ENCODE assay signal across 14 mouse cellular contexts in the genomic region with DNA sequence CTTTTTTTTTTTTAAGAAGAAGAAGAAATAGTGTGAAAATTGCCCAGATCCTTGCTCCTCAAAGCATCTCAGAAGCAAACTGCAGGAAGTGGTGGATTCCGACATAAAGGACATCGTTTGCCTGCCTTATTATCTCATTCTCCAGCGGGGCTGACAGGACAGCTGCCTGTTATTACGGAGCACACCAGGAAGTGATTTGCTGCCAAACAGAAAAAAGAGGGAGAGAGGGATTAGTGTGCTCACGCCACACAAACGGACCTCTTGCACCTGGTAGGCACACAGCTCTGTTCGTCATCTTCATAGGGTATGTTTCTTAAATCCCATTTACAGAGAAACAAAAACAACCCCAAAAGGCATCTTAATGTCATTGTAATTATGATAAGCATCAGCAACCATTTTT.
DNase-seq lines count a peak whose midpoint lies in the region; ATAC-seq lines count a peak whose summit lies in the region.
"Had no signal": no experiment of that assay in that cellular context is flagged by ENCODE, and none has a peak within 500 bp of the region (broad histone marks: within the 10 kb centered on the region; RNA-seq: fewer than 3 reads in every experiment).

No protein-coding gene starts in this region.

- peaks cover 84% of the 10 kb centered on the region for H3K27me3 ChIP-seq in hindbrain, embryonic 12.5 days
- peaks cover 100% of the 10 kb centered on the region for H3K27me3 ChIP-seq in hindbrain, embryonic 10.5 days (ENCODE audit: insufficient read depth, poor library complexity, severe bottlenecking)
- peaks cover 100% of the 10 kb centered on the region for H3K27me3 ChIP-seq in midbrain, embryonic 10.5 days (ENCODE audit: low read depth, poor library complexity, severe bottlenecking)
- peaks cover 64% of the 10 kb centered on the region for H3K27me3 ChIP-seq in midbrain, embryonic 16.5 days (ENCODE audit: control insufficient read depth, insufficient read depth, low read depth, low read length)
- H3K27me3 ChIP-seq in embryonic facial prominence, embryonic 13.5 days, result peaks cover 9% of the 10 kb centered on the region; the same call in 1 of the 2 replicates
- peaks cover 98% of the 10 kb centered on the region for H3K27me3 ChIP-seq in midbrain, embryonic 12.5 days

- H3K27ac ChIP-seq in hindbrain, embryonic 12.5 days, result no peak overlapping the region
- H3K27ac ChIP-seq in hindbrain, embryonic 10.5 days, result no peak overlapping the region
- H3K27ac ChIP-seq in midbrain, embryonic 10.5 days (replicated peaks), result peak overlapping the region; percentile 50; the same call in 1 of the 2 replicates
- H3K27ac ChIP-seq in midbrain, embryonic 16.5 days (ENCODE audit: low read length), result no peak overlapping the region
- H3K27ac ChIP-seq in embryonic facial prominence, embryonic 13.5 days, result no peak overlapping the region
- no peak overlapping the region for H3K27ac ChIP-seq in midbrain, embryonic 12.5 days (replicated peaks)
- H3K27ac ChIP-seq: layer of hippocampus, adult 2 months had no signal

- no peaks in the 10 kb centered on the region for H3K9me3 ChIP-seq in hindbrain, embryonic 12.5 days (replicated peaks)
- H3K9me3 ChIP-seq in hindbrain, embryonic 10.5 days, result no peaks in the 10 kb centered on the region
- no peaks in the 10 kb centered on the region for H3K9me3 ChIP-seq in midbrain, embryonic 10.5 days (replicated peaks)
- no peaks in the 10 kb centered on the region for H3K9me3 ChIP-seq in midbrain, embryonic 16.5 days (replicated peaks; ENCODE audit: control insufficient read depth, low read length, poor library complexity, severe bottlenecking)
- no peaks in the 10 kb centered on the region for H3K9me3 ChIP-seq in embryonic facial prominence, embryonic 13.5 days
- no peaks in the 10 kb centered on the region for H3K9me3 ChIP-seq in midbrain, embryonic 12.5 days

- H3K4me3 ChIP-seq in hindbrain, embryonic 12.5 days, result no peak overlapping the region
- no peak overlapping the region for H3K4me3 ChIP-seq in hindbrain, embryonic 10.5 days
- H3K4me3 ChIP-seq in midbrain, embryonic 10.5 days, result peak overlapping the region; percentile 10; the same call in 1 of the 2 replicates
- H3K4me3 ChIP-seq in midbrain, embryonic 16.5 days (ENCODE audit: low read depth, low read length), result no peak overlapping the region
- no peak overlapping the region for H3K4me3 ChIP-seq in embryonic facial prominence, embryonic 13.5 days
- no peak overlapping the region for H3K4me3 ChIP-seq in midbrain, embryonic 12.5 days
- H3K4me3 ChIP-seq: layer of hippocampus, adult 2 months had no signal

- peaks cover 26% of the 10 kb centered on the region for H3K4me1 ChIP-seq in hindbrain, embryonic 12.5 days
- peaks cover 53% of the 10 kb centered on the region for H3K4me1 ChIP-seq in hindbrain, embryonic 10.5 days (replicated peaks)
- H3K4me1 ChIP-seq in midbrain, embryonic 10.5 days, result peaks cover 46% of the 10 kb centered on the region
- peaks cover 11% of the 10 kb centered on the region; the same call in 1 of the 2 replicates for H3K4me1 ChIP-seq in midbrain, embryonic 16.5 days (ENCODE audit: control insufficient read depth, insufficient read depth, low read length)
- H3K4me1 ChIP-seq in embryonic facial prominence, embryonic 13.5 days, result peaks cover 63% of the 10 kb centered on the region
- peaks cover 22% of the 10 kb centered on the region for H3K4me1 ChIP-seq in midbrain, embryonic 12.5 days

- no peak for DNase-seq in hindbrain, embryonic 10.5 days (ENCODE audit: low spot score)
- DNase-seq in midbrain, embryonic 10.5 days (ENCODE audit: low spot score), result no peak
- DNase-seq in adipocyte (ENCODE audit: low spot score), result no peak
- DNase-seq in kidney, postnatal 36 days, result no peak
- DNase-seq: adrenal gland, postnatal 36 days; cerebellum, adult 18-20 months; gastrocnemius, postnatal 36 days; kidney, adult 11 months; thymus, postnatal 25 days had no signal

- ATAC-seq in hindbrain, embryonic 12.5 days (ENCODE audit: low FRiP score), result no peak
- no peak for ATAC-seq in midbrain, embryonic 16.5 days
- ATAC-seq in embryonic facial prominence, embryonic 13.5 days (ENCODE audit: insufficient number of reproducible peaks, insufficient read depth, low FRiP score, low TSS enrichment, low read depth), result no peak
- ATAC-seq in midbrain, embryonic 12.5 days (ENCODE audit: low FRiP score, low read depth), result no peak

- H3K9ac ChIP-seq in hindbrain, embryonic 12.5 days, result no peak overlapping the region
- H3K9ac ChIP-seq in midbrain, embryonic 16.5 days (ENCODE audit: low read depth, low read length), result no peak overlapping the region
- no peak overlapping the region for H3K9ac ChIP-seq in embryonic facial prominence, embryonic 13.5 days
- H3K9ac ChIP-seq in midbrain, embryonic 12.5 days (replicated peaks), result no peak overlapping the region

- H3K4me2 ChIP-seq in hindbrain, embryonic 12.5 days (replicated peaks), result 0 out of 2 replicates have a peak overlapping the region, but pooled peaks have one; percentile 13
- no peak overlapping the region for H3K4me2 ChIP-seq in midbrain, embryonic 16.5 days (ENCODE audit: low read length)
- 0 out of 2 replicates have a peak overlapping the region, but pooled peaks have one; percentile 9 for H3K4me2 ChIP-seq in embryonic facial prominence, embryonic 13.5 days
- H3K4me2 ChIP-seq in midbrain, embryonic 12.5 days (replicated peaks), result peak overlapping the region; percentile 22; the same call in 1 of the 2 replicates

- no peaks in the 10 kb centered on the region for H3K36me3 ChIP-seq in hindbrain, embryonic 12.5 days
- H3K36me3 ChIP-seq in hindbrain, embryonic 10.5 days, result no peaks in the 10 kb centered on the region
- H3K36me3 ChIP-seq in midbrain, embryonic 10.5 days, result no peaks in the 10 kb centered on the region
- H3K36me3 ChIP-seq in midbrain, embryonic 16.5 days (ENCODE audit: control insufficient read depth, insufficient read depth, low read length), result no peaks in the 10 kb centered on the region
- H3K36me3 ChIP-seq in embryonic facial prominence, embryonic 13.5 days, result no peaks in the 10 kb centered on the region
- no peaks in the 10 kb centered on the region for H3K36me3 ChIP-seq in midbrain, embryonic 12.5 days

- WGBS in hindbrain, embryonic 12.5 days, result 9% methylated on average over 7 of the region's 7 CpGs
- WGBS in hindbrain, embryonic 10.5 days, result 13% methylated on average over 7 of the region's 7 CpGs
- 0% methylated on average over 7 of the region's 7 CpGs for WGBS in midbrain, embryonic 10.5 days
- 4% methylated on average over 7 of the region's 7 CpGs for WGBS in midbrain, embryonic 16.5 days
- WGBS in embryonic facial prominence, embryonic 13.5 days, result 3% methylated on average over 7 of the region's 7 CpGs
- 3% methylated on average over 7 of the region's 7 CpGs for WGBS in midbrain, embryonic 12.5 days
